Mouse (Mus musculus) kidney, adult 9 months (tissue): ENCODE measurements at regions not wholly inside any gene's neighbourhood (a gene's known extent, or its start where the extent isn't known, plus 50 kb on each side); places are given as distances from the start of the nearest gene placed in this dataset.

ENCODE experiments used
- DNase-seq: peaks from one replicate; pipeline ENCODE4 v3.0.0; 2022

DNA sequence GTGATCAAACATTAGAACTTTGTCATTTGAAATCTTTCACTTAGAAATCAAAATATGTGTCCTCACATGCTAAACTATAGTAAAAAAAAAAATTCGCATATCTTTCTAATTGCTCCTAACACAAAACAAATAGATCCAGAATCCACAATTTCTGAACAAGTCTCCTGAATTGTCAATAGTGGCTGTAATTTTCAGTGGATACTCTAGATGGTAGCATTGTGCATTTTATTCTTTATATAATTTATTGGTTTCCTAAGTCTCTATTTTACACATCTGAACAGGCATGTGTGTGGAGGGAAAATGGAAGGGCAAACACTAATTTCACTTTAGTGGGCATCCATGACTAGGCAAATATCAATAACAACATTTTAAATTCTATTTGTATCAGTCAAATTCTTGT lies 63.7 kb upstream of the Tnmd start:
- DNase-seq = peak; percentile 1

DNA sequence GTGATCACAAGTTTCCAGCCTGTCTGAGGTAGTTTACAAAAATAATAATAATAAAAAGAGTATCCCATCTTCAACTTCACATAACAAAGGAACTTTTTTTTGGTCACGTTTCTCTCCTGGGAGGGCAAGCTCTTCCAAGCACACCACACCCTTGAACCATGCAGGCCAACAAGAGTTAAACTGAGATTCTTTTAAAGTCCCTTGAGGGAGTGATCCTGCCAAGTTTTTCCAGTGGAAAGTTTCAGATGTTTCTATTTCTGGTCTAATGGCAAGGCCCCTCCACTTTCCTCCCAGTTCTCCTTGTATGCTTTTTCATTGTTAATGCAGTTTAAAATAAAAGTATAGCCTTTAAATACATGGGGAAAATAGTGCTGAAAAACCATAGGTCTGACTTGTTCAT lies 65.2 kb upstream of the Pcdh19 start:
- DNase-seq = no peak

DNA sequence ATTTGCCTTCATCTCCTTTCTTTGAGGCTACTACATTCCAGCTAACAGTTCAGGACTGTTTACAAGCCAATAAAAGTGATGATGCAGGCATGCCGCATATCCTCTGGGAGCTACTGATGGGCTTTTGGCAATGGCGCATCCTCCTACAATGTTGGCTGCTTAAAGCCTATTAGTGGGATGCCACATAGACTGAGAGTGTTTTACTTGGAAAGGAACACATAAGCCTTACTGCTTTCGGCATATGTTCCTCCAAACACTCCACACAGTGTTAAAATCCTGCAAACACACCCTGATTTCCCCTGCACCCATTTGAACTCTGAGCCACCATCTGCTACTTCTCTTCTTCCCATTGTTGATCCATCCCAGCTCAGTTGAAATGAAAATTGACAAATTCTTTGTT lies 63.4 kb upstream of the Pcdh19 start:
- no peak for DNase-seq

DNA sequence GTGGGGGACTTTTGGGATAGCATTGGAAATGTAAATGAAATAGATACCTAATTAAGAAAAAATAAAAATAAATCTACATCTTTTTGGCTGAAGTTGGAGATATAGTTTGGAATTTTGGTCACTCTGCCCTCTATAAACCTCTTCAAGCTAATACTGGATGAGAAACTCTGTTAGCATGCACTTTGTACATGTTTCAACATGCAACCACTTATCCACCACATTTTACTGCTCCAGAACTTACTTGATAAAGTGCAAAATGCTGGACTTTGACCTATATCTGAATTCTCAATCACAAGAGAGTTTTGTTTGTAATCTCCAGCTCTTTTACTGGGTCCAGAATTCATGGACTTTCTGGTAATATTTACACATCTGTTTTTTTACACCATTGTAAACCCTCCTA lies 54.7 kb upstream of the Pcdh19 start:
- no peak for DNase-seq

DNA sequence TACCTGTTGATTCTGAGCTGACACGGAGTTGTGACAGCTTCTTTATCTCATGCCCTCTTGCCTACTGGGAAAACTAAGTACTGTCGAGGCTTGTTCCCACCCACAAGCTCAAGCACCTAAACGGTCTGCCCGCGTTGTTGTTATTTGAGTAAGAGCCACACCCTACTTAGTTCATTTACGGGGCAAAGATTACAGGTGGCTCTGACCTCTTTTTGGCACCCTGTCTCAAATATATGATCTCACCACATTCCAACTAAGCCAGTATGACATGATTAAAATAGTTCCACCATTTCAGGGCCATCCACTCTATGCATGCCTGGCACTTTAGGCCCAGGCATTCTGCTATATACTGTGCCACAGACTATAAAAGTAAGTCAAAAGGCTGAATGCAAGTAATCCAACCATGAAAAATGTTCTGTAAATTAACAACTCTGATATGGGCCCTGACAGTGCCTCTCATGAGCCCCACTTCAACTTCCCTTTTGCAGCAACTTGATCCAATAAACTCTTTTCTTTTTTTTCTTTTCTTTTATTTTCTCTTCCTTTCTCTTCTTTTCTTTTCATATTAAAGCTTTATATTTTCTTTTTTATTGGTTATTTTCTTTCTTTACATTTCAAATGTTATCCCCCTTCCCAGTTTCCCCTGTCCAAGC lies 50.3 kb upstream of the Pcdh19 start:
- no peak for DNase-seq
